Mouse (Mus musculus) heart, postnatal 0 days (tissue): ENCODE measurements at regions not wholly inside any gene's neighbourhood (a gene's known extent, or its start where the extent isn't known, plus 50 kb on each side); places are given as distances from the start of the nearest gene placed in this dataset.
A peak's percentile ranks its signal among the peaks of the same experiment; 100 is the strongest.

Source experiments
- ATAC-seq: fragments of 200-750 bp; cut with Nextera tagmentation; 2 replicates; pipeline ENCODE4 v1.8.0; 2017; ENCODE audit warnings: low read depth, moderate number of reproducible peaks, moderate library complexity; ENCODE audit not compliant: insufficient read depth
- DNase-seq: peaks from one replicate; pipeline ENCODE4 v3.0.0-alpha.2; 2016; ENCODE audit warnings: low spot score
- H3K27ac ChIP-seq: fragments of 300-500 bp; sonication (generic); 2 replicates; pipeline ENCODE4 v1.5.1; 2014; ENCODE audit warnings: low read depth, mild to moderate bottlenecking
- H3K27me3 ChIP-seq: fragments of 300-500 bp; sonication (generic); 2 replicates; pipeline ENCODE4 v1.6.1; 2014; ENCODE audit warnings: low read length, mixed read lengths; ENCODE audit not compliant: control insufficient read depth, insufficient read depth
- H3K36me3 ChIP-seq: fragments of 300-500 bp; sonication (generic); replicated peaks from 2 replicates; pipeline ENCODE4 v1.6.1; 2014; ENCODE audit warnings: low read length, mixed read lengths; ENCODE audit not compliant: control insufficient read depth, insufficient read depth
- H3K4me1 ChIP-seq: fragments of 300-500 bp; sonication (generic); 2 replicates; pipeline ENCODE4 v1.6.1; 2014; ENCODE audit warnings: antibody characterized with exemption; ENCODE audit not compliant: control insufficient read depth, insufficient read depth
- H3K4me2 ChIP-seq: fragments of 300-500 bp; sonication (generic); 2 replicates; pipeline ENCODE4 v1.6.1; 2014; ENCODE audit warnings: low read depth, mild to moderate bottlenecking, low read length, moderate library complexity
- H3K4me3 ChIP-seq: fragments of 300-500 bp; sonication (generic); 2 replicates; pipeline ENCODE4 v1.5.1; 2014; ENCODE audit warnings: low read depth, low read length
- H3K9ac ChIP-seq: fragments of 300-500 bp; sonication (generic); replicated peaks from 2 replicates; pipeline ENCODE4 v1.6.1; 2014; ENCODE audit warnings: low read depth, low read length, mixed read lengths
- H3K9me3 ChIP-seq: fragments of 300-500 bp; sonication (generic); replicated peaks from 2 replicates; pipeline ENCODE4 v1.6.1; 2016; ENCODE audit warnings: low read length; ENCODE audit not compliant: control insufficient read depth
- CTCF ChIP-seq: IDR thresholded peaks from 2 replicates; pipeline ENCODE4 v1.5.1; 2016; ENCODE audit warnings: antibody characterized with exemption, control low read depth, low read depth
- EP300 ChIP-seq: IDR thresholded peaks from 2 replicates; pipeline ENCODE4 v1.6.1; 2016; ENCODE audit warnings: antibody characterized with exemption, low read depth
- WGBS: fragments of 180-500 bp; shearing (Covaris S2); extraction: QIAGEN DNeasy Blood & Tissue Kit; methylation state at CpG from one replicate; pipeline ENCODE4 v1.1.7; 2014; 5-methylcytosine and 5-hydroxymethylcytosine counted together

DNA sequence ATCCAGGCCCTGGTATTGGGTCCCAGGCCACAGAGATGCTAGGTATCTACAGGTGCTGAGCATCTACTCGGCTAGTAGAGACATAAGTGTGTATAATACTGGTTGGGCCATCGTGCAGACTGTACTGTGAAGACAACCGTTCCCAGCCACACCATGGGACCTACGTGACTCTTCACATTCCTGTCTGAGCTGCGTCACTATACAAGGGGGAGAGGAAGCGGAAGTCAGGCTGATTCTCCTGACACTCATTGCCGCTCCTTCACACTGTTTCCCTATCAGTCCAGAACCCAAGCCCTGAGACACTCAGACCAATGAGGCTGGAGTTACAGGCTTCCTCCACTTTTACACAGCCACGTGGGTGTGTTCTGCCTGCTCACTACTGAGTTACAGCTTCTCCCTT, 181.1 kb downstream of the Ly86 start:
- Histone ChIP-seq H3K4me3 (no peak overlapping the region), H3K9ac (no peak overlapping the region), H3K27ac (no peak overlapping the region), H3K36me3 (no peaks in the 10 kb centered on the region), H3K4me1 (no peaks in the 10 kb centered on the region), H3K9me3 (no peaks in the 10 kb centered on the region), H3K27me3 (no peaks in the 10 kb centered on the region), H3K4me2 (no peak overlapping the region)
- ATAC-seq (peak; percentile 33; the same call in 1 of the 2 replicates), DNase-seq (no peak)
- 36% methylated on average over 8 of the region's 8 CpGs for WGBS
- no peak for TF ChIP-seq EP300
- no peak for TF ChIP-seq CTCF

DNA sequence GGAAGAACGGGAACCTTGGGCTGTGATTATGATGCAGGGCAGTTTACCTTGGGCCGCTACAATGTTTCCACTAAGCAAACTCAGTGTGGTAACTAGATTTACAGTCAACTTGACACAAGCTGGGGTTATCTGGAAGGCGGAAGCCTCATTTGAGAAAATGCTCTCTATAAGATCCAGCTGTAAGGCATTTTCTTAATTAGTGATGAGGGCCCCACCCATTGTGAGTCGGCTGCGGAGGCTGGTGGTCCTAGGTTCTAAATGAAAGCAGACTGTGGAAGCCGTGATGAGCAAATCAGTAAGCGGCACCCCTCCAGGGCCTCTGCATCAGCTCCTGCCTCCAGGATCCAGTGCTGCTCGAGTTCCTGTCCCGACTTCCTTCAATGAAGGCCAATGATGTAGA, 183.4 kb downstream of the Ly86 start:
- 47% methylated on average over 9 of the region's 9 CpGs for WGBS
- no peak overlapping the region for H3K27ac ChIP-seq
- H3K27me3 ChIP-seq = no peaks in the 10 kb centered on the region
- no peak overlapping the region for H3K4me3 ChIP-seq
- H3K4me2 ChIP-seq = no peak overlapping the region
- no peaks in the 10 kb centered on the region; the same call in 1 of the 2 replicates for H3K4me1 ChIP-seq
- no peaks in the 10 kb centered on the region for H3K9me3 ChIP-seq
- H3K36me3 ChIP-seq = no peaks in the 10 kb centered on the region
- no peak for TF ChIP-seq EP300
- TF ChIP-seq CTCF = no peak
- no peak for DNase-seq
- no peak for ATAC-seq
- no peak overlapping the region for H3K9ac ChIP-seq

GRCm38 (mm10) chr13:37528876-37529275, 183.9 kb downstream of the Ly86 start:
- no peak for DNase-seq
- 58% methylated on average over 7 of the region's 7 CpGs for WGBS

DNA sequence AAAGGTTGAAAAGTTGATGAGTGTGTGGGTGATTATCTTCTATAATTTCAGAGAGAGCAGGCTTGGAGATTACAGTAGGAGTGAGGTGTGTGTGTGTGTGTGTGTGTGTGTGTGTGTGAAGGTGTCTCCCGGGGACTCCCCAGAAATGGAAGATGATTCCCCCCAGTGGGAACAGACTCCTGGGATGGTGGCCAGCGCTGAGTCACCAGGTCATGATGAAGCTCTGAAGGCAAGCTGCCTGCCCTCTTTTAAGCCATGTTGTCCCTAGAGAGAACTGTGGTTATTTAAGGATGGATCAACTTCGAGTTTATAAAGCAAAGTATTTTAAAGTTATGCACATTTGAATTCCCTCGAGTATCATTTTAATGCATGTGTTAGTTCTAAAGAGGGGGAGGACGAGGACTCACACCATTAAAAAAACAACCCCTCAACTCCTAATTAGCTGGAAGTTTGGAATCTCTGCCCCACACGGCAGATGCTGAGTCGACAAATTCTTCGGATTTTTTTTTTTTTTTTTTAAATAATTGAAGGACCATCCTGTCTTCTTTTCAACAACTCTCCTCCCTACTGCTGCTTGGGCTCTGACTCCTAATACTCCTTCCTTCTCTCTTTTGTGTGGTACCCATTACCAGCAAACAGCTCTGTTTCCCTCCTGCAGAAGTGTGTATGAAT, 186.6 kb downstream of the Ly86 start:
- no peak overlapping the region for H3K4me3 ChIP-seq
- no peak for DNase-seq
- TF ChIP-seq CTCF (no peak), EP300 (no peak)
- ATAC-seq = no peak
- H3K4me1 ChIP-seq = no peaks in the 10 kb centered on the region; the same call in 1 of the 2 replicates
- no peaks in the 10 kb centered on the region for H3K27me3 ChIP-seq
- no peak overlapping the region for H3K9ac ChIP-seq
- no peaks in the 10 kb centered on the region for H3K36me3 ChIP-seq
- 44% methylated on average over 8 of the region's 8 CpGs for WGBS
- H3K27ac ChIP-seq = no peak overlapping the region
- no peak overlapping the region for H3K4me2 ChIP-seq
- H3K9me3 ChIP-seq = no peaks in the 10 kb centered on the region

More at GRCm38 (mm10) chr13:37528876-37529275, 183.9 kb downstream of the Ly86 start:
- H3K36me3 ChIP-seq = no peaks in the 10 kb centered on the region
- no peak overlapping the region for H3K4me2 ChIP-seq
- no peak for ATAC-seq
- no peaks in the 10 kb centered on the region for H3K27me3 ChIP-seq
- TF ChIP-seq EP300 = no peak
- no peak for TF ChIP-seq CTCF
- no peak overlapping the region for H3K9ac ChIP-seq
- H3K27ac ChIP-seq = no peak overlapping the region
- H3K4me1 ChIP-seq = no peaks in the 10 kb centered on the region; the same call in 1 of the 2 replicates
- H3K4me3 ChIP-seq = no peak overlapping the region
- no peaks in the 10 kb centered on the region for H3K9me3 ChIP-seq

GRCm38 (mm10) chr13:37532596-37533170, 187.7 kb downstream of the Ly86 start:
- no peak overlapping the region for H3K27ac ChIP-seq
- no peak overlapping the region for H3K4me2 ChIP-seq
- TF ChIP-seq EP300 (no peak), CTCF (no peak)
- ATAC-seq (no peak), DNase-seq (no peak)
- H3K9me3 ChIP-seq = no peaks in the 10 kb centered on the region
- H3K4me3 ChIP-seq = no peak overlapping the region
- no peak overlapping the region for H3K9ac ChIP-seq
- H3K27me3 ChIP-seq = no peaks in the 10 kb centered on the region
- no peaks in the 10 kb centered on the region; the same call in 1 of the 2 replicates for H3K4me1 ChIP-seq
- WGBS = 69% methylated on average over 7 of the region's 7 CpGs
- no peaks in the 10 kb centered on the region for H3K36me3 ChIP-seq
